Mouse (Mus musculus) liver, embryonic 16.5 days (tissue): ENCODE measurements around the gene Il17ra. TPM values are rescaled to one million over a fixed set of nuclear protein-coding genes. Genes with fewer than 3 reads are reported as not detected.

Experiments used
- ATAC-seq: fragments of 200-750 bp; cut with Nextera tagmentation; 2 replicates; pipeline ENCODE4 v1.8.0; 2017; ENCODE audit warnings: low read depth, mild to moderate bottlenecking, moderate number of reproducible peaks, moderate library complexity
- H3K27ac ChIP-seq: fragments of 300-500 bp; sonication (generic); 2 replicates; pipeline ENCODE4 v1.5.1; 2014; ENCODE audit warnings: mild to moderate bottlenecking, low read length
- H3K27me3 ChIP-seq: fragments of 300-500 bp; sonication (generic); 2 replicates; pipeline ENCODE4 v1.6.1; 2014; ENCODE audit warnings: low read depth, low read length, mixed read lengths; ENCODE audit not compliant: control insufficient read depth, insufficient read depth
- H3K36me3 ChIP-seq: fragments of 300-500 bp; sonication (generic); 2 replicates; pipeline ENCODE4 v1.6.1; 2014; ENCODE audit warnings: mild to moderate bottlenecking; ENCODE audit not compliant: control insufficient read depth, insufficient read depth
- H3K4me1 ChIP-seq: fragments of 300-500 bp; sonication (generic); 2 replicates; pipeline ENCODE4 v1.6.1; 2014; ENCODE audit warnings: low read depth, low read length, mixed read lengths; ENCODE audit not compliant: control insufficient read depth
- H3K4me2 ChIP-seq: fragments of 300-500 bp; sonication (generic); 2 replicates; pipeline ENCODE4 v1.6.1; 2014; ENCODE audit warnings: low read depth, low read length, mixed read lengths
- H3K4me3 ChIP-seq: fragments of 300-500 bp; sonication (generic); 2 replicates; pipeline ENCODE4 v1.5.1; 2014; ENCODE audit warnings: low read depth, mild to moderate bottlenecking, low read length
- H3K9ac ChIP-seq: fragments of 300-500 bp; sonication (generic); 2 replicates; pipeline ENCODE4 v1.6.1; 2014; ENCODE audit warnings: low read depth, low read length
- H3K9me3 ChIP-seq: fragments of 300-500 bp; sonication (generic); replicated peaks from 2 replicates; pipeline ENCODE4 v1.6.1; 2016; ENCODE audit warnings: low read length; ENCODE audit not compliant: control insufficient read depth
- WGBS: fragments of 180-500 bp; shearing (Covaris S2); extraction: QIAGEN DNeasy Blood & Tissue Kit; methylation state at CpG from one replicate; pipeline ENCODE4 v1.1.7; 2014; ENCODE audit not compliant: insufficient replicate concordance; 5-methylcytosine and 5-hydroxymethylcytosine counted together
- polyA plus RNA-seq: library from polyadenylated mRNA; unstranded; fragments of >200 nt; fragmentation: Nextera tagmentation; extraction: Ambion mirVana; gene quantifications from 2 replicates; pipeline ENCODE4 v1.2.1, GENCODE M21; 2015

The Il17ra gene
- polyA plus RNA-seq, 1 experiment from 2014 or later = 13.0 TPM

DNA sequence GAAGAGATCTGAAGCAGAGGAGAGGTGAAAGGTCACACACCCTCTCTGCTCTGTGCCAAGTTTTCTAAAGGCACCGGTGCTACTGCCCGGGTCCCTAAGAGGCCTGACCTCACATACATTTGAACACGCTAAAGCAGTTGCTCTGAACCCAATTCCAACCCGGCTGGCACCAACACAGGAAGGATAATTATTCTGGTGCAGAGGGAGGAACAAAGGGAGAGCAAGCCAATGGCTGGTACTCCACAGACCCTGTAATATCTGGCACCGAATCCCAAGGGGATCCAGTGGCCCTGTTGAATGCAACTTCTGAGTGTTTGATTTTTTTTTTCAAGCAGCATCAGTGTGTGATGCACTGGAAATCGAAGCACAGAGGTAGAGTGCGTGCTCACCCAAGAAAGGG lies 28.0 kb downstream of the Il17ra start:
- Histone ChIP-seq H3K27me3 (peaks cover 51% of the 10 kb centered on the region), H3K4me1 (peaks cover 21% of the 10 kb centered on the region), H3K9me3 (no peaks in the 10 kb centered on the region), H3K4me2 (no peak overlapping the region), H3K36me3 (no peaks in the 10 kb centered on the region), H3K9ac (no peak overlapping the region), H3K27ac (no peak overlapping the region), H3K4me3 (no peak overlapping the region)
- ATAC-seq = no peak
- WGBS = 62% methylated on average over 7 of the region's 7 CpGs

- Histone ChIP-seq H3K4me1 (peaks cover 19% of the 10 kb centered on the region), H3K36me3 (no peaks in the 10 kb centered on the region), H3K27me3 (peaks cover 55% of the 10 kb centered on the region), H3K9ac (no peak overlapping the region), H3K4me3 (peak overlapping the region; percentile 52; the same call in 1 of the 2 replicates), H3K4me2 (peak overlapping the region; percentile 68; the same call in 1 of the 2 replicates), H3K27ac (no peak overlapping the region), H3K9me3 (no peaks in the 10 kb centered on the region)
- WGBS = 11% methylated on average over 22 of the region's 22 CpGs
- ATAC-seq = no peak
Measured at GRCm38 (mm10) chr6:120491862-120492498, 28.9 kb downstream of the Il17ra start.

- H3K27me3 ChIP-seq = peaks cover 55% of the 10 kb centered on the region
- H3K4me2 ChIP-seq = peak overlapping the region; percentile 68
- H3K9ac ChIP-seq = no peak overlapping the region
- H3K4me3 ChIP-seq = peak overlapping the region; percentile 52
- ATAC-seq = peak; percentile 20; the same call in 1 of the 2 replicates
- H3K4me1 ChIP-seq = peaks cover 19% of the 10 kb centered on the region
- H3K9me3 ChIP-seq = no peaks in the 10 kb centered on the region
- H3K27ac ChIP-seq = no peak overlapping the region
- H3K36me3 ChIP-seq = no peaks in the 10 kb centered on the region
- 1% methylated on average over 95 of the region's 95 CpGs for WGBS
Measured at GRCm38 (mm10) chr6:120492499-120493373, 29.7 kb downstream of the Il17ra start.

GRCm38 (mm10) chr6:120493374-120494181 lies 30.5 kb downstream of the Il17ra start, which contains the start of gene Tmem121b:
Tmem121b (minus strand) TSS chr6:120493807.
- no peaks in the 10 kb centered on the region for H3K36me3 ChIP-seq
- H3K27me3 ChIP-seq = peaks cover 55% of the 10 kb centered on the region
- H3K27ac ChIP-seq = no peak within 1 kb of the TSS
- H3K9me3 ChIP-seq = no peaks in the 10 kb centered on the region
- no peak within 1 kb of the TSS for H3K9ac ChIP-seq
- H3K4me1 ChIP-seq = peaks cover 19% of the 10 kb centered on the region
- H3K4me3 ChIP-seq = peak within 1 kb of the TSS; percentile 52
- 1% methylated on average over 67 of the region's 84 CpGs for WGBS
- peak within 1 kb of the TSS; percentile 68 for H3K4me2 ChIP-seq
- ATAC-seq = peak; percentile 9; the same call in 1 of the 2 replicates

- peaks cover 3% of the 10 kb centered on the region; the same call in 1 of the 2 replicates for H3K9me3 ChIP-seq
- no peak overlapping the region for H3K27ac ChIP-seq
- peaks cover 19% of the 10 kb centered on the region for H3K4me1 ChIP-seq
- H3K27me3 ChIP-seq = peaks cover 44% of the 10 kb centered on the region
- 60% methylated on average over 3 of the region's 3 CpGs for whole genome bisulfite sequencing
- no peak overlapping the region for H3K9ac ChIP-seq
- H3K4me2 ChIP-seq = no peak overlapping the region
- H3K36me3 ChIP-seq = no peaks in the 10 kb centered on the region
- H3K4me3 ChIP-seq = no peak overlapping the region
- ATAC-seq = no peak
Measured at GRCm38 (mm10) chr6:120496544-120496943, 33.5 kb downstream of the Il17ra start.

DNA sequence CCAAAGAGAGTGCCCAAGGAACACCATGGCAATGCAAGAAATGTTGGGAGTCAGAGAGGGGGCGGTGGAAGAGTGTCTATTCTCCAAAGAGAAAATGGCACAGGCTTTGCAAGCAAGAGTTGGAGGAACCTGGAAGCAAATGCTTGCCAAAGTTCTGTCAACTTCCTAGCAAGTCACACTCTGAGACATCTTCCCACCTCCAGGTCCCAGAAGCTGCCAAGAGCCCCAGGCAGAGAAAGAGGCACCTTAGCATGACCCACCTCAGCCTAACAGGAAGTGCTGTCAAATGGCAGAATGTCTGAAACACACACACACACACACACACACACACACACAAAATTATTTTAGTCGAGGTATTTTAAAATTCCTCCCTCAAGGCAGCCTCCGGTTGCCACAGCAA lies 41.0 kb downstream of the Il17ra start:
- 63% methylated on average over 3 of the region's 3 CpGs for WGBS
- no peak overlapping the region for H3K9ac ChIP-seq

DNA sequence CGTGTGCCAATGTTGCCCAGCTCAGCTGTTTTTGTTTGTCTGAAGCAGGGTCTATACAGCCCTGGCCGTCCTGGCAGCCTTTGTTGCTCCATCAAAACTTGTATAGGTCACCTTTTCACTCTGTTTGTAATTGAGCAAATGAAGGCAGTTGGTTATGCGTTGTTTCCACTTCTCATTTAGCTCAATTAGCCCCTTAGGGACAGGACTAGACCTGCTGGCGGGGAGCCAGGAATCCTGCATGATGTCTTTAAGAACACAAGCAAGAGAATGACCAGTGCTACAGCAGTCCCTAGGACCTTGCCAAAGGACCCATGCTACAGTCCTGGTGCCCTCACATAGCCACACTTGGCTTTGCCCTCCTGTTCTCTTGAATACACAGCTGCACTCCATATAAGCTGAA lies 42.5 kb downstream of the Il17ra start:
- WGBS = 68% methylated on average over 4 of the region's 4 CpGs
- peaks cover 2% of the 10 kb centered on the region; the same call in 1 of the 2 replicates for H3K9me3 ChIP-seq
- ATAC-seq = no peak
- no peak overlapping the region for H3K27ac ChIP-seq
- H3K9ac ChIP-seq = no peak overlapping the region
- no peaks in the 10 kb centered on the region for H3K4me1 ChIP-seq
- no peak overlapping the region for H3K4me3 ChIP-seq
- H3K4me2 ChIP-seq = no peak overlapping the region
- peaks cover 3% of the 10 kb centered on the region; the same call in 1 of the 2 replicates for H3K36me3 ChIP-seq
- no peaks in the 10 kb centered on the region for H3K27me3 ChIP-seq

More for the DNA sequence above, 41.0 kb downstream of the Il17ra start:
- Histone ChIP-seq H3K4me3 (no peak overlapping the region), H3K4me2 (no peak overlapping the region), H3K4me1 (no peaks in the 10 kb centered on the region), H3K27ac (no peak overlapping the region), H3K27me3 (no peaks in the 10 kb centered on the region), H3K36me3 (no peaks in the 10 kb centered on the region), H3K9me3 (peaks cover 3% of the 10 kb centered on the region; the same call in 1 of the 2 replicates)
- ATAC-seq = no peak

DNA sequence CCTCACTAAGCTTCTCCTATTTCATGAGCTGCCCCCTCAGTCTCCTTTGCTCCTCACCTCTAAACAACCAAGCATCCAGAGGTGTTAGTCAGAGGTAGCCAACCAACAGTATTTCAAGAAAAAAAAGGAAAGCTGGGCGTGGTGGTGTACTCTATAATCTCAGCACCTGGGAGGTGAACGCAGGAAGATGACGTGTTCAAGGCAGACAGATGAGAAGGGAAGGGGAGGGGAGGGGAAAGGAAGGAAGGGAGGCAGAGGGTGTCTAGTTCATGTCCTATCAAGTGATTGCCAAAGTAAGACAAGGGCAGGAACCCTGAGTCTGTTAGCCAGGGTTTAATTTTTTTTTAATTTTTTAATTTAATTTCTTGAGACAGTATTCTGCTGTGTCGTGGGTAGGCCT lies 45.6 kb downstream of the Il17ra start:
- no peak overlapping the region for H3K9ac ChIP-seq
- no peak overlapping the region for H3K4me2 ChIP-seq
- H3K36me3 ChIP-seq = peaks cover 3% of the 10 kb centered on the region; the same call in 1 of the 2 replicates
- H3K4me1 ChIP-seq = peaks cover 5% of the 10 kb centered on the region
- no peak overlapping the region for H3K27ac ChIP-seq
- no peaks in the 10 kb centered on the region for H3K27me3 ChIP-seq
- no peak for ATAC-seq
- no peaks in the 10 kb centered on the region for H3K9me3 ChIP-seq
- WGBS = 63% methylated on average over 4 of the region's 4 CpGs
- no peak overlapping the region for H3K4me3 ChIP-seq
